Mouse (Mus musculus) left cerebral cortex, adult 9 months (tissue): ENCODE results near the gene Syce3.
"Not testable (repeated sequence)": the region's sequence is repeated elsewhere in the genome, so short reads cannot be mapped to it uniquely, and the experiment has no call there.

Experiments
- DNase-seq, 2 experiments: peaks; one replicate each; pipeline ENCODE4 v3.0.0; 2022; ENCODE audit warnings: low spot score in 2 of 2

The Syce3 gene

DNA sequence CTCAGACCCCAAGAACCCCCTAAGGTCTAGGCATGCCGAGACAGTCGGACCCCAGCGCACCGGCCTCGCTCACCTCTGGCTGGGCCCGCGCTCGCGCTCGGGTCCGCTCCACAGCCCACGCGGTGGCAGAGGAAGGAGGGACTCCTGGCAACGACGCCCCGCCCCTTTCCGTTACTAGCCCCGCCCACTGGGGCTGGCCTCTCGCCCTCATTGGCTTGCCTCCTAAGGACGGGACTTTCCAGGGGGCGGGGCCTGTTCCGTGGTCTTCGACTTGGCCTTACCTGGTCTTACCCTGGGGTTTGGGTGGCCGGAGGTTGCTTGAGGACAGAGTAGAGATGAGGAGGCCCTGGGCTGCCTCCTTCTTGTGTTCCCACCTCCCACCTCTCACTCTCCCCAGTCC is at the start of gene Syce3:
Gene Syce3, minus strand, starts transcription at position 386 of the 400 bp plus-strand sequence.
- DNase-seq, result no peak

GRCm38 (mm10) chr15:89459821-89460220 is 49.5 kb upstream of the Syce3 start:
- no peak for DNase-seq

GRCm38 (mm10) chr15:89458942-89459341 is 48.6 kb upstream of the Syce3 start:
- DNase-seq, result no peak

GRCm38 (mm10) chr15:89455642-89456041 is 45.3 kb upstream of the Syce3 start:
- no peak for DNase-seq

GRCm38 (mm10) chr15:89454857-89455256 is 44.6 kb upstream of the Syce3 start:
- no peak for DNase-seq

DNA sequence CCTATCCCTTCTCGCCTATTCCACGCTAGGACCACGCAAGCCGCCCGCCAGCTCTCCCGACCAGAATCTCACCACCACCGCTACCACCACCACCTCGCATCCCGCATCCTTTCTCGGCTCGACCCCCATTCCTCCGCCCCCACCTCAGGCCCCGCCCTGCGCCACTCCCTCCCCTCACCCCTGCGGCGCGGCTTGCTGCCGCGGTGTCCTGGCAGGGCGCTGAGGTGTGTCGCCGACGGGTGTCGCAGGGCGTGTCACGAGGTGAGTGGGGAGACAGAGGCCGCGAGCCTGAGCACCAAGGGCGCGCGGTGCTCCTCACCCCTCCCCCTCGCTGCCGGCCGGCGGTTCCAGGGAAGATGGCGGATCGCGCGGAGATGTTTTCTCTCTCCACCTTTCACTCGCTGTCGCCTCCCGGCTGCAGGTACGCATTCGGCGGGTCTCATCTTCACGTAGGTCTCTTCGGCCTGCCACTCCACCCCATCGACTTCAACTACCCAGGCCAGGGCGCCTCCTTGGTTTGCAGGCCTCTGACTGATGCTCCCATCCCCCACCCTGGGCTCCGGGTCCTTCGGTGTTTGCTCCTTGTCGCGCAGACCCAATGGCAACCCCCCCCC is 43.7 kb upstream of the Syce3 start, which contains the start of gene Mapk8ip2:
Gene Mapk8ip2, plus strand, starts transcription at position 49 of the 614 bp plus-strand sequence.
- no peak for DNase-seq

- no peak for DNase-seq
Observed at GRCm38 (mm10) chr15:89452906-89453864, 42.9 kb upstream of the Syce3 start.

GRCm38 (mm10) chr15:89442486-89443070 is 32.3 kb upstream of the Syce3 start:
- no peak for DNase-seq

- DNase-seq, result no peak
Observed at GRCm38 (mm10) chr15:89435878-89436277, 25.6 kb upstream of the Syce3 start.

- DNase-seq, result no peak
Observed at GRCm38 (mm10) chr15:89434136-89434535, 23.8 kb upstream of the Syce3 start.

DNA sequence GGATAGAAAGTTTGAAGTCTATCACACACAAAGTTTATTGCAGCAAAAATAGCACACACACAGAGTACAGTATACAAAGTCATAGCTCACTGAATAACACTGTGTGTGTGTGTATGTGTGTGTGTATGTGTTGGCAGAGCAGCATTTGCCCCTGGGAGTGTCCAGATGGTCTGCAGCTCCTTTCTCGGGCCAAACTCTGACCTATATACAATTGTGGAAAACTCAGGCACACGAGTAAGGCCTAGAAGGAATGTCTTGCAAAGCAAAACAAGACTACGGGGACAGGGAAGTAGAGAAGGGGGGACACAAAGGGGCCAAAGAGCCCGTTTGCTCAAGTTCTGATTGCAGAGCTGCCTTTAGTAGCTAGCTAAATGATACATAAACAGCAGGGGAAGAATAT is 22.6 kb upstream of the Syce3 start:
- DNase-seq, result no peak

- no peak for DNase-seq
Observed at GRCm38 (mm10) chr15:89431806-89432205, 21.5 kb upstream of the Syce3 start.

- DNase-seq, result no peak
Observed at GRCm38 (mm10) chr15:89431271-89431670, 21.0 kb upstream of the Syce3 start.

- DNase-seq, result not testable (repeated sequence)
Observed at GRCm38 (mm10) chr15:89430771-89431170, 20.5 kb upstream of the Syce3 start.

DNA sequence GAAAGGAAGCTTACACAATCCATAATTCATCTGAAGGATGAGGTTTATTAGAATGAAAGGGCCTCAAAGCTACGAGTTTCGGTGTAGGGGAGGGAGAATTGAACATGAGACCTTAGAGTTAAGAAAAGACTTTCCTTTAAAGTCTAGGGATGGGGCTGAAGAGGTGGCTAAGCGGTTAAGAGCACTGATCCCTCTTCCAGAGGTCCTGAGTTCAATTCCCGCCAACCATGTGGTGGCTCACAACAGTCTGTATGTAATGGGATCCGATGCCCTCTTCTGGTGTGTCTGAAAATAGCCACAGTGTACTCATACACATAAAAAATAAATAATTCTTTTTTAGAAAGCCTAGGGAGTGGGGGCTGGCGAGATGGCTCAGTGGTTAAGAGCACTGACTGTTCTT is 20.0 kb upstream of the Syce3 start:
- DNase-seq, result no peak

GRCm38 (mm10) chr15:89429352-89430221 is 19.3 kb upstream of the Syce3 start, which contains the start of the genes C730034F03Rik, Gm44502 and Chkb:
C730034F03Rik (plus strand) TSS chr15:89429589.
Gm44502 (minus strand) TSS chr15:89429696.
Chkb (minus strand) TSS chr15:89429908.
- DNase-seq, result peak; percentile 88 to 97

DNA sequence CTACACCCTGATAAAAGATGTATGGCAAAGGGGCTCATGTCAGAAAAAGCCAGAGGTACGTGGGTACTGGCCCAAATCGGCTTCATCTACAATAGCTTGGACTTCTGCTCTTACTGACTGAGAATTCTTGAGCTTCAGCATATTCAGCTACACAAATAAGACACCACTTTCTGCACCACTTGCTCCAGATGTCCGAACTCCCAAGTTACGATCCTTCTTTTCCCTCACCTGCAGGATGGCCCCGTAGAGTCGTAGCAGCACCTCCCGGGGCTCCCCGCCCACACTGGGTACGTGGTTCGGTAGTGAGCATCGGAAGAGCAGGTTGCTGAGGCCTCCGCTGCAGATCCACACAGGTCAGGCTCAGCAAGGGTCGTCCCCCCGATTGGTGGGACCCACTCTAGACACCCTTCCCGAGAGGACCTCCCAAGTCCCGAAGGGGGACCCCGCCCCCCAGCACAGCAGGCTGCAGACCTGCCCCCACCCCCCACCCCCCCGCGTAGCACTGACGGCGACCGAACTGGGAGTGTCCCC is 18.6 kb upstream of the Syce3 start:
- no peak for DNase-seq

GRCm38 (mm10) chr15:89428136-89428790 is 18.0 kb upstream of the Syce3 start:
- no peak for DNase-seq

- no peak for DNase-seq
Observed at GRCm38 (mm10) chr15:89426716-89427115, 16.4 kb upstream of the Syce3 start.

DNA sequence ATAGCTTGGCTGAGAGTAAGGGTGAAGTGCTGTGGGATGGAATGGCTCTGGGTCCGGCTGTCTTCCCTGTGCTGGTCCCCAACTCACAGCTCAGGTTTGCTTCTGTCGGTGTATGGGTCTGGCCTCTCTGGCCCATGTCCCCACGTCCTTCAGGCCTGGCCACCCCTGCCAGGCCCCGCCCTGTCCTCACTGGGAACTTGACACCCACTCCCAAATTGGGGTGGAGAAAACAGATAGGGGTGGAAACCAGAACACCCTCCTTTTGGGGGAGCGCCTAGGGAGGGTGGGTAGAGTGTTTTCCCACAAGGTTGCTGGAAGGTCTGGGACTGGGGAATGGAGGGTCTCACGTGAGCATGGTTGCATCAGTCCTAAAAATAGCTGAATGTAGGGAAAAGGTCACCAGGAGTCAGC is 15.4 kb upstream of the Syce3 start, which contains the start of gene Cpt1b:
Gene Cpt1b, minus strand, starts transcription at position 153 of the 411 bp plus-strand sequence.
- no peak for DNase-seq
